Mouse (Mus musculus) limb, embryonic 14.5 days (tissue): ENCODE measurements around the gene Abtb2. TPM values are rescaled to one million over a fixed set of nuclear protein-coding genes. Genes with fewer than 3 reads are reported as not detected.
"Not testable (repeated sequence)": the region's sequence is repeated elsewhere in the genome, so short reads cannot be mapped to it uniquely, and the experiment has no call there.

Source experiments
- ATAC-seq: fragments of 200-750 bp; cut with Nextera tagmentation; 2 replicates; pipeline ENCODE4 v1.8.0; 2017; ENCODE audit warnings: low read depth, moderate number of reproducible peaks, moderate TSS enrichment; ENCODE audit not compliant: low FRiP score
- DNase-seq: peaks from one replicate; pipeline ENCODE4 v3.0.0-alpha.2; 2015; ENCODE audit warnings: low spot score
- H3K27ac ChIP-seq: fragments of 300-500 bp; sonication (generic); replicated peaks from 2 replicates; pipeline ENCODE4 v1.5.1; 2014; ENCODE audit warnings: low read depth, mild to moderate bottlenecking, low read length, moderate library complexity, mixed read lengths
- H3K27me3 ChIP-seq: fragments of 300-500 bp; sonication (generic); 2 replicates; pipeline ENCODE4 v1.6.1; 2014; ENCODE audit warnings: low read length, mixed read lengths; ENCODE audit not compliant: control insufficient read depth, insufficient read depth
- H3K36me3 ChIP-seq: fragments of 300-500 bp; sonication (generic); 2 replicates; pipeline ENCODE4 v1.6.1; 2014; ENCODE audit warnings: mild to moderate bottlenecking, low read length, moderate library complexity, mixed read lengths; ENCODE audit not compliant: control insufficient read depth, insufficient read depth
- H3K4me1 ChIP-seq: fragments of 300-500 bp; sonication (generic); 2 replicates; pipeline ENCODE4 v1.6.1; 2014; ENCODE audit warnings: antibody characterized with exemption, low read length, mixed read lengths; ENCODE audit not compliant: control insufficient read depth, insufficient read depth
- H3K4me2 ChIP-seq: fragments of 300-500 bp; sonication (generic); replicated peaks from 2 replicates; pipeline ENCODE4 v1.6.1; 2014; ENCODE audit warnings: low read depth, mild to moderate bottlenecking, low read length, moderate library complexity; ENCODE audit not compliant: severe bottlenecking
- H3K4me3 ChIP-seq: fragments of 300-500 bp; sonication (generic); replicated peaks from 2 replicates; pipeline ENCODE4 v1.5.1; 2014; ENCODE audit warnings: low read length
- H3K9ac ChIP-seq: fragments of 300-500 bp; sonication (generic); 2 replicates; pipeline ENCODE4 v1.6.1; 2014; ENCODE audit warnings: mild to moderate bottlenecking, low read depth, low read length, moderate library complexity; ENCODE audit not compliant: severe bottlenecking
- H3K9me3 ChIP-seq: fragments of 300-500 bp; sonication (generic); 2 replicates; pipeline ENCODE4 v1.6.1; 2016; ENCODE audit warnings: low read length; ENCODE audit not compliant: control insufficient read depth
- POLR2A ChIP-seq: fragments of 200-500 bp; IDR thresholded peaks from 2 replicates; pipeline ENCODE4 v1.8.0; 2012; ENCODE audit warnings: inconsistent platforms, mild to moderate bottlenecking, moderate library complexity, borderline replicate concordance; ENCODE audit not compliant: insufficient read depth, insufficient read length; ENCODE audit errors: extremely low read depth
- WGBS: fragments of 180-500 bp; shearing (Covaris S2); extraction: QIAGEN DNeasy Blood & Tissue Kit; methylation state at CpG from one replicate; pipeline ENCODE4 v1.1.7; 2014; 5-methylcytosine and 5-hydroxymethylcytosine counted together
- polyA plus RNA-seq, 2 experiments: library from polyadenylated mRNA; depleted of rRNA in 1 of 2; stranded (reverse) in 1 of 2; unstranded in 1 of 2; fragments of >200 nt; fragmentation: Nextera tagmentation in 1 of 2; extraction: Ambion mirVana in 1 of 2; gene quantifications; 2 replicates each; pipeline versions ENCODE4 v1.2.1 to v1.2.3; 2012 to 2014

Abtb2 gene
- polyA plus RNA-seq (2012; rRNA removed) (22.7 and 32.9 TPM in 2 replicates), polyA plus RNA-seq (2014; fragmentation: Nextera tagmentation; extraction: Ambion mirVana) (15.6 and 16.0 TPM in 2 replicates)

- Histone ChIP-seq H3K27ac (peak within 1 kb of the TSS; percentile 88), H3K9me3 (no peaks in the 10 kb centered on the region), H3K4me3 (peak within 1 kb of the TSS; percentile 75), H3K27me3 (no peaks in the 10 kb centered on the region), H3K4me1 (peaks cover 34% of the 10 kb centered on the region), H3K36me3 (no peaks in the 10 kb centered on the region), H3K4me2 (peak within 1 kb of the TSS; percentile 88), H3K9ac (peak within 1 kb of the TSS; percentile 74)
- ATAC-seq: peak; percentile 94
- peak; percentile 94 for DNase-seq
- 2% methylated on average over 34 of the region's 34 CpGs for whole genome bisulfite sequencing
- peak; percentile 75; the same call in 1 of the 2 replicates for TF ChIP-seq POLR2A
Measured at GRCm38 (mm10) chr2:103565732-103566422, at the start of gene Abtb2. Abtb2 (plus strand) TSS chr2:103566310.

- TF ChIP-seq POLR2A: no peak
- ATAC-seq (no peak), DNase-seq (no peak)
- H3K4me1 ChIP-seq: no peaks in the 10 kb centered on the region
- no peak overlapping the region for H3K4me2 ChIP-seq
- H3K9ac ChIP-seq: no peak overlapping the region
- no peaks in the 10 kb centered on the region for H3K9me3 ChIP-seq
- H3K27ac ChIP-seq: no peak overlapping the region
- no peak overlapping the region for H3K4me3 ChIP-seq
- H3K27me3 ChIP-seq: no peaks in the 10 kb centered on the region
- WGBS: 31% methylated on average over 1 of the region's 1 CpGs
- H3K36me3 ChIP-seq: no peaks in the 10 kb centered on the region
Measured at GRCm38 (mm10) chr2:103516472-103516871, 49.6 kb upstream of the Abtb2 start.

GRCm38 (mm10) chr2:103525596-103525995 is 40.5 kb upstream of the Abtb2 start:
- no peak overlapping the region for H3K27ac ChIP-seq
- no peak for TF ChIP-seq POLR2A
- H3K9me3 ChIP-seq: no peaks in the 10 kb centered on the region
- H3K9ac ChIP-seq: no peak overlapping the region
- H3K4me3 ChIP-seq: no peak overlapping the region
- H3K4me1 ChIP-seq: no peaks in the 10 kb centered on the region
- WGBS: 56% methylated on average over 1 of the region's 1 CpGs
- no peak for ATAC-seq
- H3K36me3 ChIP-seq: no peaks in the 10 kb centered on the region
- H3K27me3 ChIP-seq: no peaks in the 10 kb centered on the region
- DNase-seq: no peak
- no peak overlapping the region for H3K4me2 ChIP-seq

- Histone ChIP-seq H3K36me3 (no peaks in the 10 kb centered on the region), H3K4me3 (no peak overlapping the region), H3K9me3 (no peaks in the 10 kb centered on the region), H3K4me2 (no peak overlapping the region), H3K27ac (no peak overlapping the region), H3K4me1 (no peaks in the 10 kb centered on the region), H3K9ac (no peak overlapping the region), H3K27me3 (no peaks in the 10 kb centered on the region)
- DNase-seq (peak; percentile 63), ATAC-seq (no peak)
- TF ChIP-seq POLR2A: no peak
- 2% methylated on average over 2 of the region's 2 CpGs for WGBS
Measured at GRCm38 (mm10) chr2:103547132-103547531, 19.0 kb upstream of the Abtb2 start.

- H3K27ac ChIP-seq, H3K9ac ChIP-seq, H3K9me3 ChIP-seq, H3K4me2 ChIP-seq, DNase-seq, ATAC-seq, H3K4me3 ChIP-seq, H3K4me1 ChIP-seq, H3K36me3 ChIP-seq, H3K27me3 ChIP-seq: not testable (repeated sequence)
- WGBS: 81% methylated on average over 2 of the region's 2 CpGs
Measured at GRCm38 (mm10) chr2:103550301-103550700, 15.8 kb upstream of the Abtb2 start.

- Histone ChIP-seq H3K27ac (no peak overlapping the region), H3K9ac (no peak overlapping the region), H3K4me2 (no peak overlapping the region), H3K27me3 (no peaks in the 10 kb centered on the region), H3K4me3 (no peak overlapping the region), H3K36me3 (no peaks in the 10 kb centered on the region), H3K4me1 (no peaks in the 10 kb centered on the region), H3K9me3 (no peaks in the 10 kb centered on the region)
- 53% methylated on average over 2 of the region's 2 CpGs for WGBS
- no peak for TF ChIP-seq POLR2A
- ATAC-seq (no peak), DNase-seq (no peak)
Measured at GRCm38 (mm10) chr2:103554041-103554440, 12.1 kb upstream of the Abtb2 start.
